Mouse (Mus musculus): ENCODE measurements around the gene Fam120b.

Fam120b gene

GRCm38 (mm10) chr17:15395997-15396675, at the start of gene Fam120b:
TSS of gene Fam120b (plus strand) at chr17:15396202.
- DNase-seq = peak; percentile 73 to 87

- DNase-seq = no peak
These were observed 45.9 kb upstream of the Fam120b start for GRCm38 (mm10) chr17:15350152-15350551.

- no peak for DNase-seq
These were observed 43.0 kb upstream of the Fam120b start for GRCm38 (mm10) chr17:15352869-15353610.

- no peak for DNase-seq
These were observed 42.0 kb upstream of the Fam120b start for GRCm38 (mm10) chr17:15354006-15354405.

- DNase-seq = no peak
These were observed 40.9 kb upstream of the Fam120b start for GRCm38 (mm10) chr17:15355072-15355471.

GRCm38 (mm10) chr17:15356526-15356925, 39.5 kb upstream of the Fam120b start:
- DNase-seq = no peak

GRCm38 (mm10) chr17:15357071-15357470, 38.9 kb upstream of the Fam120b start:
- no peak for DNase-seq

- no peak for DNase-seq
These were observed 32.3 kb upstream of the Fam120b start for GRCm38 (mm10) chr17:15363656-15364055.

- no peak for DNase-seq
These were observed 30.4 kb upstream of the Fam120b start for GRCm38 (mm10) chr17:15365650-15366049.

- no peak for DNase-seq
These were observed 25.6 kb upstream of the Fam120b start for GRCm38 (mm10) chr17:15370401-15370800.

GRCm38 (mm10) chr17:15371967-15372835, 23.8 kb upstream of the Fam120b start:
- DNase-seq = no peak

GRCm38 (mm10) chr17:15372931-15373652, 22.9 kb upstream of the Fam120b start:
- no peak for DNase-seq

GRCm38 (mm10) chr17:15374321-15375141, 21.5 kb upstream of the Fam120b start:
- DNase-seq = no peak

GRCm38 (mm10) chr17:15375224-15375623, 20.8 kb upstream of the Fam120b start:
- no peak for DNase-seq

- DNase-seq = no peak
These were observed 20.1 kb upstream of the Fam120b start for GRCm38 (mm10) chr17:15375701-15376493.

GRCm38 (mm10) chr17:15376494-15377181, 19.4 kb upstream of the Fam120b start, which contains the start of gene Dll1:
TSS of gene Dll1 (minus strand) at chr17:15376872.
- DNase-seq = no peak

GRCm38 (mm10) chr17:15377901-15378300, 18.1 kb upstream of the Fam120b start:
- no peak for DNase-seq

- DNase-seq = no peak
These were observed 17.4 kb upstream of the Fam120b start for GRCm38 (mm10) chr17:15378413-15379109.

- no peak for DNase-seq
These were observed 16.1 kb upstream of the Fam120b start for GRCm38 (mm10) chr17:15379741-15380526.

All from thymus, adult 18-20 months (tissue).